Mouse (Mus musculus): ENCODE results near the gene Gm10295.

The Gm10295 gene

DNA sequence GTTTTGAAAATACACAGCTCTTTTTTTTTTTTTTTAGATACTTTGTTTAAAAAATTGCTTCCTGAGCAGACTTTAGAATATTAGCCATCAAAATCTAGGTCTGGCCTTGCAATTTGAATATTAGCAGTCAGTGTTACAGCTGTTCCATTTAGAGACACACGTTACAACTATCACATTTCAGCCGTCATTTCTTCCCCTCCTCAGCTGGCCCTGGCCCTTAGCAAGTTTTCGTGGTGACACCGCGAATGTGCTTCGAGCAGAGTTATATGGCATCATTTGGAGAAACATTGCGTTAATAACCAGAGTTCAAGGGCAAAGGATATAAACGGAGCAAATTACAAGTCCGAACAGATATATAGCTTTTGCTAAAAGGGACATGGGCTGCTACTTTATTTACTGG lies 2.4 kb downstream of the Gm10295 start:
- DNase-seq = no peak

DNA sequence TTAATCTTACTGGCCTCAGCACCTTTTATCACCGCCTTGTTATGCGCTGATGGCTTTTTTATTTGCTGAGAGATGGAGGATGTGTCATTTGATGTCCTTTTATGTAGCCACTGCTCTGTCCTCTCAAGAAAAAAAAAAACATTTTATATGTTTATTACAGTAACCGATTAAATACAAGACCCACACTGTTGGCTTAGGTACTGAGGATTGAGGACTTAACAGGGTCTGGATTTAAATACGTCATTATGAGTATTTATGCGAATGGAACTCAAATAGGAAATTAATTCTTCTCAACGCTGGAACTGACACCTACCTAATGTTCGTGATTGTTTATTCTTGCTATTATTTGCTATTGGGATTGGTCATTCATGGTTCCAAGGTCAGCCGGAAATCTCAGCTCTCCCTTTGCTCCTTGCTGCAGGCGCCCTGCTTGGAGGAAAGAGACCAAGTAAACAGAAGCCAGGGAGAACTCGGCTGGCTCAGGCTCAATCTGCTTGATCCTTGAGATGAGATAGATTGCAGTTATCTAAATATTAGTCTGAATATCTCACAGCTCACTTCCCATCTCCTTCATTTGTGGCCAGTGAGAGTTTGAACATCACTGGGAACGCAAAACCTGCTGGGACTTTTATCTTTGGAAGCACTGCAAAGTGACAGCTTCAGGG lies 26.2 kb downstream of the Gm10295 start:
- no peak for DNase-seq

GRCm38 (mm10) chr7:71313148-71313765 lies 38.0 kb downstream of the Gm10295 start:
- no peak for DNase-seq

DNA sequence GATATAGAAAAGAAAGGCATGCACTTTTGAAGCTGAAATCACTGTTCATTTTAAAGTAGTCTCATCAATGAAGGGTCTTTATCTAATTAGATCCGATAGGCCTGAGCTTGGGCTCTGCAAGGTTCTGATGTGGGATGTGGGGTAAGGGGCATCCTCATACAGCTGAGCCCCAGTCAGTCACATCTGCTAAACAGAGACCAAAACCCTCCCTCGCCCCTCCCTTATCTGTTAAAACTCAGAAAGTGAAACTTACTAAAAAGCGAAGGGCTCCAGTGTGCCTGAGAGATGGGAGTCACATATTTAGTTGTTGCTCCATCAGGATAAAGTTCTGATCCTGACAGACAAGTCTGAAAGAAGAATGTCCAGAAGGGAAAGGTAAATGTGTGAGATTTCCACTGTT lies 38.9 kb downstream of the Gm10295 start:
- no peak for DNase-seq

DNA sequence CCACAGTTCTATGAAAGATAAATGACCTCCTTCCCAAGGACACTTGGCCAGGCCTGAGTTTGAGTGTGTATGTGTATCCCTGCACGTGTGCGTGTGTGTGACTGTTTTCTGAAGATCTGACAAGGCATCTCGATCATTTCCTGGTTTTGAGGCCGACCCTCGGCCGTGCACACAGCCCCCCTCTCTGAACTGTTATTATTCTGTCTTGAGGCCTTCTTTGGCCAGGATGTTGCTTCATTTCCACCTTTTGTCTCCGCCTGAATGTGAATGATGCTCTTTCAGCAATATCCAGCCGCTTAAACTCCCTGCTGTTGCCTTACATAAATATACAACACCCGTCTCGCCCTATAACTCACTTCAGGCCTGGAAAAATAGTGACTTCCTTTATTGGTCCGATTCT lies 39.9 kb downstream of the Gm10295 start:
- no peak for DNase-seq

DNA sequence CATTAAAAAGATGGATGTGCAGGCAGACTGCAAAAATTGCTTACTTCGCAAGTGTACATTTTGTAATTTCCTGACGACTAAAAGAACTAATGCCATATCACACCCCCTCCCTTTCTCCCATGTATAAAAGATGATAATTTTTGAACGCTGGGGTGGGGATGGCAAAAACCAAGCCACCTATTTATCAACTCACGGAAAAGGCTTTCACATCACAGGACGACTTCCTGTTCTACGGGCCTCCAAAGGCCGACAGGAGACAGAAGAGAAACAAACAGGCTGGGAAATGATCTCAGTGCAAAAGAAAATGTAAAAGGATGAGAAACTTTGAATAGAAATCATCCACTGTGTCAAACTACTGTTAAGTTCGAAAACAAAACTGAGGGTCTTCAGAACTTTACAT lies 43.2 kb downstream of the Gm10295 start:
- no peak for DNase-seq

DNA sequence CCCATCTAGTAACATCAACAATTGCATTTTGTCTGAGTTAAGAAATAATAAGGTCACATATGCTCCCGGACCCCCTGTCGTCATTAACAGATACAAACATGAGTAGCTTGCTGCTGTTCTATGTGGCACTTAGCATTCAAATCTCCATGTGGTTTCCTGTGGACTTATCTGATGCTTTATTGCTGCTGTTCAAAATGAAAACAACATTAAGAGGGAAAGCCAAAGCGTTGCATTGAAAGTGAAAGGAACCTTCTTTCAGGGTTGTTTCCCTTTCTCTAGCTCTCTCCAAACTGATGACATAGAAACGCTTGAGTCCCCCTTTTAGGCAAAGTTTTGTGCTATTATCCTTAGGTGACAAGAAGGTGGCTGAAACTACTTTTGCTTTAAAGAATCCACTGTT lies 48.6 kb downstream of the Gm10295 start:
- no peak for DNase-seq

Data from thymus, adult 18-20 months (tissue).